Mouse (Mus musculus): ENCODE measurements around the gene Plekha7. TPM values are rescaled to one million over a fixed set of nuclear protein-coding genes. Genes with fewer than 3 reads are reported as not detected.

The Plekha7 gene
- polyA plus RNA-seq, 1 experiment: 3.8 TPM

- Histone ChIP-seq H3K36me3 (ENCODE audit: control insufficient read depth, insufficient read depth, low read length) (no peaks in the 10 kb centered on the region), H3K27ac (ENCODE audit: insufficient read depth, low read length) (no peak overlapping the region), H3K4me3 (ENCODE audit: extremely low read depth, insufficient read depth, insufficient read length) (no peak overlapping the region), H3K27me3 (ENCODE audit: control insufficient read depth, insufficient read depth, low read length) (no peaks in the 10 kb centered on the region), H3K4me1 (ENCODE audit: control insufficient read depth, insufficient read depth, insufficient read length) (no peaks in the 10 kb centered on the region)
- TF ChIP-seq CTCF (IDR thresholded peaks at IDR 0.05; ENCODE audit: extremely low read depth, insufficient read depth, insufficient read length, insufficient replicate concordance) (no peak), POLR2A (IDR thresholded peaks at IDR 0.05; ENCODE audit: low read depth, low read length) (no peak)
- 92% methylated on average over 5 of the region's 5 CpGs for WGBS
- no peak for DNase-seq (ENCODE audit: low read depth in 1 of 2, low spot score in 2 of 2)
Measured at GRCm38 (mm10) chr7:116186156-116186555, 122.0 kb downstream of the Plekha7 start.

DNA sequence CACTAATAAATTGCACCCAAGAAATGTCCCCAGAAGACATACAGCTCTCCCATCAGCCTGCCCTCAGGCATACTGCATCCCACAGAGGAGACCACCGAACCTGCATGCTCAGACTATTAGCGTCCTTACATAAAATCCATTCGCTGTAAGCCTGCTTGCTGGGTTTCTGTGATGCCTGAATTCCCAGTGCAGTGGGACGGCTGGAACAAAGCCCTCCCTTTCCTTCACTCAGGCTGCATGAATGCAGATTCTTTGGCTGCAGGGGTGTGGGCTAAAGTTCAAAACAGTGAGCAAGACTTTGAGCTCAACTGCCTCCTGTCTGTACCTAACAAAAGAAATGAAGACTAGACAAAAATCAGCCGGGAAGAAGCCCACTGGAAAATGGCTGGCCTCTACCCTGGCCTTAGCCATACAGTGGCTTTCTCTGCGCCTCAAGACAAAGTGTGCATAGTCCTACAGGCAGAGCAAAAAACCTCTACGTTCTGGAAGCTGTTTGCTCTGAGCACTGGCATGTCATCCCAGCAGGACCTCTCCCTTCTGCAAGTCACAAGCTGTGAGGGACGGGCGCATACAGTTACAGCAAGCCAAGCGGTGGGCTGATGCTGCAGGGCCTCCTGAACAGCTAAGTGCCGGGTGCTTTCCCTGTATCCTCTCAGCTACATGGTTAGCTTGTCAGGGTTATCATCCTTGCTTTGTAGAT lies 123.7 kb downstream of the Plekha7 start:
- Histone ChIP-seq H3K4me1 (ENCODE audit: control insufficient read depth, insufficient read depth, insufficient read length) (no peaks in the 10 kb centered on the region), H3K4me3 (ENCODE audit: extremely low read depth, insufficient read depth, insufficient read length) (no peak overlapping the region), H3K27me3 (ENCODE audit: control insufficient read depth, insufficient read depth, low read length) (no peaks in the 10 kb centered on the region), H3K36me3 (ENCODE audit: control insufficient read depth, insufficient read depth, low read length) (no peaks in the 10 kb centered on the region), H3K27ac (ENCODE audit: insufficient read depth, low read length) (no peak overlapping the region)
- DNase-seq (ENCODE audit: low read depth in 1 of 2, low spot score in 2 of 2): no peak
- WGBS: 91% methylated on average over 11 of the region's 11 CpGs
- TF ChIP-seq POLR2A (IDR thresholded peaks at IDR 0.05; ENCODE audit: low read depth, low read length) (no peak), CTCF (IDR thresholded peaks at IDR 0.05; ENCODE audit: extremely low read depth, insufficient read depth, insufficient read length, insufficient replicate concordance) (no peak)

- Histone ChIP-seq H3K27me3 (ENCODE audit: control insufficient read depth, insufficient read depth, low read length) (no peaks in the 10 kb centered on the region), H3K27ac (ENCODE audit: insufficient read depth, low read length) (no peak overlapping the region), H3K4me3 (ENCODE audit: extremely low read depth, insufficient read depth, insufficient read length) (no peak overlapping the region), H3K36me3 (ENCODE audit: control insufficient read depth, insufficient read depth, low read length) (no peaks in the 10 kb centered on the region), H3K4me1 (ENCODE audit: control insufficient read depth, insufficient read depth, insufficient read length) (no peaks in the 10 kb centered on the region)
- WGBS: 100% methylated on average over 1 of the region's 1 CpGs
- TF ChIP-seq CTCF (IDR thresholded peaks at IDR 0.05; ENCODE audit: extremely low read depth, insufficient read depth, insufficient read length, insufficient replicate concordance) (no peak), POLR2A (IDR thresholded peaks at IDR 0.05; ENCODE audit: low read depth, low read length) (no peak)
- no peak for DNase-seq (ENCODE audit: low read depth in 1 of 2, low spot score in 2 of 2)
Measured at GRCm38 (mm10) chr7:116182451-116182850, 125.7 kb downstream of the Plekha7 start.

DNA sequence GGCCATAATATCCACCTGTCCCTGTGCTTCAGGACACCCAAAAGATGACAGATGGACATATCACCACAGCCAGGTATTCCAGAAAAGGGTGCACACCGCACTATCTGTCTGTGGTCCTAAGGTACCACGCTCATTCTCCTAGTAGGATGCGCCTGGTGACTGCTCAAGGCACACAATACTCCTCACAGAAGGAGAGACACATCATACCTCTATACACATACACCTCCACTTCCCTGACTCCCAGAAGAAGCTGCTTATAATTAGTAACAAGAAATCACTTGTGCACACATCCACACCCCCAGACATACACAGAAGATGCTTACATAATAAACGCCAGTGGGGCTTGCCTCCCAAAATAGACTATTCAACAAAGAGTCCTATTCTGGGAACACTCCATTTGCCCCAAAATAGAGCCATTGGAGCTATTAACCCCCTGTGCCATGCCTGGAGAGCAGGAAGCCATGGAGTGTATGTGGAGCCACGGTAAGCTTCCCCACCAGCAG lies 126.7 kb downstream of the Plekha7 start:
- Histone ChIP-seq H3K4me3 (ENCODE audit: extremely low read depth, insufficient read depth, insufficient read length) (no peak overlapping the region), H3K27me3 (ENCODE audit: control insufficient read depth, insufficient read depth, low read length) (no peaks in the 10 kb centered on the region), H3K4me1 (ENCODE audit: control insufficient read depth, insufficient read depth, insufficient read length) (no peaks in the 10 kb centered on the region), H3K36me3 (ENCODE audit: control insufficient read depth, insufficient read depth, low read length) (no peaks in the 10 kb centered on the region), H3K27ac (ENCODE audit: insufficient read depth, low read length) (no peak overlapping the region)
- no peak for DNase-seq (ENCODE audit: low read depth in 1 of 2, low spot score in 2 of 2)
- TF ChIP-seq POLR2A (IDR thresholded peaks at IDR 0.05; ENCODE audit: low read depth, low read length): no peak
- no peak for TF ChIP-seq CTCF (IDR thresholded peaks at IDR 0.05; ENCODE audit: extremely low read depth, insufficient read depth, insufficient read length, insufficient replicate concordance)
- WGBS: 92% methylated on average over 5 of the region's 5 CpGs

GRCm38 (mm10) chr7:116178916-116179315 lies 129.3 kb downstream of the Plekha7 start:
- Histone ChIP-seq H3K4me1 (ENCODE audit: control insufficient read depth, insufficient read depth, insufficient read length) (no peaks in the 10 kb centered on the region), H3K27ac (ENCODE audit: insufficient read depth, low read length) (no peak overlapping the region)

GRCm38 (mm10) chr7:116172774-116173173 lies 135.4 kb downstream of the Plekha7 start:
- Histone ChIP-seq H3K36me3 (ENCODE audit: control insufficient read depth, insufficient read depth, low read length) (no peaks in the 10 kb centered on the region), H3K4me3 (ENCODE audit: extremely low read depth, insufficient read depth, insufficient read length) (no peak overlapping the region), H3K27ac (ENCODE audit: insufficient read depth, low read length) (no peak overlapping the region), H3K27me3 (ENCODE audit: control insufficient read depth, insufficient read depth, low read length) (no peaks in the 10 kb centered on the region), H3K4me1 (ENCODE audit: control insufficient read depth, insufficient read depth, insufficient read length) (no peaks in the 10 kb centered on the region)
- no peak for DNase-seq (ENCODE audit: low read depth in 1 of 2, low spot score in 2 of 2)
- TF ChIP-seq POLR2A (IDR thresholded peaks at IDR 0.05; ENCODE audit: low read depth, low read length): no peak
- no peak for TF ChIP-seq CTCF (IDR thresholded peaks at IDR 0.05; ENCODE audit: extremely low read depth, insufficient read depth, insufficient read length, insufficient replicate concordance)
- WGBS: 88% methylated on average over 10 of the region's 10 CpGs

More at GRCm38 (mm10) chr7:116178916-116179315, 129.3 kb downstream of the Plekha7 start:
- 89% methylated on average over 3 of the region's 3 CpGs for WGBS
- no peaks in the 10 kb centered on the region for H3K36me3 ChIP-seq (ENCODE audit: control insufficient read depth, insufficient read depth, low read length)
- no peak for DNase-seq (ENCODE audit: low read depth in 1 of 2, low spot score in 2 of 2)
- no peak overlapping the region for H3K4me3 ChIP-seq (ENCODE audit: extremely low read depth, insufficient read depth, insufficient read length)
- no peaks in the 10 kb centered on the region for H3K27me3 ChIP-seq (ENCODE audit: control insufficient read depth, insufficient read depth, low read length)
- TF ChIP-seq CTCF (IDR thresholded peaks at IDR 0.05; ENCODE audit: extremely low read depth, insufficient read depth, insufficient read length, insufficient replicate concordance) (no peak), POLR2A (IDR thresholded peaks at IDR 0.05; ENCODE audit: low read depth, low read length) (no peak)

GRCm38 (mm10) chr7:116169426-116169825 lies 138.8 kb downstream of the Plekha7 start:
- Histone ChIP-seq H3K4me3 (ENCODE audit: extremely low read depth, insufficient read depth, insufficient read length) (no peak overlapping the region), H3K36me3 (ENCODE audit: control insufficient read depth, insufficient read depth, low read length) (no peaks in the 10 kb centered on the region), H3K4me1 (ENCODE audit: control insufficient read depth, insufficient read depth, insufficient read length) (no peaks in the 10 kb centered on the region), H3K27me3 (ENCODE audit: control insufficient read depth, insufficient read depth, low read length) (no peaks in the 10 kb centered on the region), H3K27ac (ENCODE audit: insufficient read depth, low read length) (no peak overlapping the region)
- 75% methylated on average over 4 of the region's 4 CpGs for WGBS
- no peak for DNase-seq (ENCODE audit: low read depth in 1 of 2, low spot score in 2 of 2)
- TF ChIP-seq CTCF (IDR thresholded peaks at IDR 0.05; ENCODE audit: extremely low read depth, insufficient read depth, insufficient read length, insufficient replicate concordance) (no peak), POLR2A (IDR thresholded peaks at IDR 0.05; ENCODE audit: low read depth, low read length) (no peak)
